Mouse (Mus musculus) embryonic facial prominence, embryonic 12.5 days (tissue): Measurements from ENCODE around the gene Uhmk1. TPM values are rescaled to one million over a fixed set of nuclear protein-coding genes. Genes with fewer than 3 reads are reported as not detected.
"Not testable (repeated sequence)": the region's sequence is repeated elsewhere in the genome, so short reads cannot be mapped to it uniquely, and the experiment has no call there.

Experiments
- ATAC-seq: fragments of 200-750 bp; cut with Nextera tagmentation; 2 replicates; pipeline ENCODE4 v1.8.0; 2017; ENCODE audit not compliant: insufficient number of reproducible peaks, insufficient read depth, low FRiP score, low TSS enrichment
- H3K27ac ChIP-seq: fragments of 300-500 bp; sonication (generic); 2 replicates; pipeline ENCODE4 v1.5.1; 2016; ENCODE audit warnings: mild to moderate bottlenecking
- H3K27me3 ChIP-seq: fragments of 300-500 bp; sonication (generic); 2 replicates; pipeline ENCODE4 v1.6.1; 2016; ENCODE audit warnings: mild to moderate bottlenecking, moderate library complexity
- H3K36me3 ChIP-seq: fragments of 300-500 bp; sonication (generic); 2 replicates; pipeline ENCODE4 v1.6.1; 2016; ENCODE audit warnings: mild to moderate bottlenecking
- H3K4me1 ChIP-seq: fragments of 300-500 bp; sonication (generic); 2 replicates; pipeline ENCODE4 v1.6.1; 2016
- H3K4me2 ChIP-seq: fragments of 300-500 bp; sonication (generic); replicated peaks from 2 replicates; pipeline ENCODE4 v1.6.1; 2016; ENCODE audit warnings: mild to moderate bottlenecking, moderate library complexity
- H3K4me3 ChIP-seq: fragments of 300-500 bp; sonication (generic); 2 replicates; pipeline ENCODE4 v1.5.1; 2016; ENCODE audit warnings: mild to moderate bottlenecking
- H3K9ac ChIP-seq: fragments of 300-500 bp; sonication (generic); 2 replicates; pipeline ENCODE4 v1.6.1; 2016; ENCODE audit warnings: mild to moderate bottlenecking, moderate library complexity
- H3K9me3 ChIP-seq: fragments of 300-500 bp; sonication (generic); 2 replicates; pipeline ENCODE4 v1.6.1; 2016; ENCODE audit warnings: mild to moderate bottlenecking, moderate library complexity
- WGBS: fragments of 180-500 bp; shearing (Covaris S2); methylation state at CpG from one replicate; pipeline ENCODE4 v1.1.7; 2016; 5-methylcytosine and 5-hydroxymethylcytosine counted together
- polyA plus RNA-seq: library from polyadenylated mRNA; unstranded; fragments of >200 nt; fragmentation: Nextera tagmentation; extraction: Ambion mirVana; gene quantifications from 2 replicates; pipeline ENCODE4 v1.2.1, GENCODE M21; 2016

Gene Uhmk1
- 8.8 and 9.7 TPM in 2 replicates for polyA plus RNA-seq

GRCm38 (mm10) chr1:170214757-170215522 lies at the start of gene Uhmk1:
TSS of gene Uhmk1 (minus strand) at chr1:170215397.
- peak; percentile 97 for ATAC-seq
- under 1% methylated on average over 70 of the region's 70 CpGs for WGBS

DNA sequence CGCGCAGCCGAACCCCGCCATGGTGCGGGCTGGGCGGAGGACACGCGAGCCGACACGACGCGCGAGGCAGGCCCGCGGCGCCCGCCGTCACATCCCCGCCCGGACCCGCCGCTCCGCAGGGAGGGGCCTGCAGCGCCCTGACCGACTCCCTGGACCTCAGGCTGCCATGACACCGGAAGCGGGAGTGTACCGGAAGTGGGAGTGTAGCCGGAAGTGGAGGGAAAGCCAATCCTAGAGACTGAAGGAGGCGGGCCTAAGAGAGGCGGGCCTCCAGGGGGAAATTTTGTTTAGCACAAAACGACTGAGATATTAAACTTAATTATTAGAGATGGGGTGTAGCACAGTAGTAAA lies 40.3 kb upstream of the Uhmk1 start:
- peak overlapping the region; percentile 78 for H3K4me2 ChIP-seq
- H3K9me3 ChIP-seq = no peaks in the 10 kb centered on the region
- H3K4me1 ChIP-seq = no peaks in the 10 kb centered on the region
- peak overlapping the region; percentile 82 for H3K9ac ChIP-seq
- H3K27ac ChIP-seq = peak overlapping the region; percentile 63; the same call in 1 of the 2 replicates
- no peaks in the 10 kb centered on the region for H3K36me3 ChIP-seq
- WGBS = 5% methylated on average over 30 of the region's 32 CpGs
- ATAC-seq = peak; percentile 90
- peak overlapping the region; percentile 80 for H3K4me3 ChIP-seq
- H3K27me3 ChIP-seq = no peaks in the 10 kb centered on the region

More at GRCm38 (mm10) chr1:170214757-170215522, at the start of gene Uhmk1:
- peaks cover 8% of the 10 kb centered on the region; the same call in 1 of the 2 replicates for H3K4me1 ChIP-seq
- peak within 1 kb of the TSS; percentile 98 for H3K9ac ChIP-seq
- no peaks in the 10 kb centered on the region for H3K9me3 ChIP-seq
- peak within 1 kb of the TSS; percentile 98 for H3K4me3 ChIP-seq
- H3K4me2 ChIP-seq = peak within 1 kb of the TSS; percentile 73
- peaks cover 19% of the 10 kb centered on the region; the same call in 1 of the 2 replicates for H3K36me3 ChIP-seq
- H3K27me3 ChIP-seq = no peaks in the 10 kb centered on the region
- peak within 1 kb of the TSS; percentile 80 for H3K27ac ChIP-seq

DNA sequence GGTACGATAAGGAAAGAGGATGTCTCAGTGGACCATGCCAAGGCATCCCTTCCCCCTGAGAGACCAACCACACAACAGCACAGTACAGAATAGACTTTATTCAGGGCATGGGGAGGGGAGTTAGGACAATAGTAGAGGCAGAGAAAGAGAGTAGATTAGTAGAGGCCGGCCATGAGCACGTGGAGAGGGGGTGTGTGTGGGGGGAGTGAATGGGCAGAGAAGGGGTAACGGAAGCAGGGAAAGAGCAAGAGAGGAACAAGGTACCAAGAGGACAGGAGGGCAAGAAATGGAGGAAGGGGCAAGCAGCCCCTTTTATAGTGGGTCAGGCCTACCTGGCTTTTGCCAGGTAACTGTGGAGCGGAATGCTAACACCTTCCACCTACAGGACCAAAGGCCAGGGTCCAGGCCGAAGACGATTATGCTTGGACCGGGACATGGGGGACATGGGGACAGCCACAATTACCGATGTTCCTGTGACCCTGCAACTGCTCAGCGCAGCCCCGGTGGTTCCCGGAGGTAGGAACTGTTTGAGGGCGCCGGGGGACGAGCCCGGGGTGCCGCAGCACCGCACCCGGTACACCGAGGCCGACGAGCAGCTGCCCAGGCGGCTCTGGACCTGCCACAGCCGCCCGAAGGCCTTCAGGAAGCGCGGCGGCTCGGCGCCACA lies 39.8 kb upstream of the Uhmk1 start:
- Histone ChIP-seq H3K9ac (peak overlapping the region; percentile 82), H3K4me3 (peak overlapping the region; percentile 80), H3K27ac (peak overlapping the region; percentile 63; the same call in 1 of the 2 replicates), H3K4me2 (peak overlapping the region; percentile 78), H3K9me3 (no peaks in the 10 kb centered on the region), H3K4me1 (no peaks in the 10 kb centered on the region), H3K27me3 (no peaks in the 10 kb centered on the region), H3K36me3 (no peaks in the 10 kb centered on the region)
- WGBS = 26% methylated on average over 30 of the region's 30 CpGs
- ATAC-seq = peak; percentile 41; the same call in 1 of the 2 replicates

GRCm38 (mm10) chr1:170245016-170245415 lies 29.8 kb upstream of the Uhmk1 start:
- Histone ChIP-seq H3K4me2 (no peak overlapping the region), H3K9me3 (no peaks in the 10 kb centered on the region), H3K27me3 (no peaks in the 10 kb centered on the region), H3K4me3 (no peak overlapping the region), H3K27ac (no peak overlapping the region), H3K4me1 (no peaks in the 10 kb centered on the region), H3K9ac (no peak overlapping the region), H3K36me3 (no peaks in the 10 kb centered on the region)
- ATAC-seq = no peak
- WGBS = 75% methylated on average over 3 of the region's 3 CpGs

DNA sequence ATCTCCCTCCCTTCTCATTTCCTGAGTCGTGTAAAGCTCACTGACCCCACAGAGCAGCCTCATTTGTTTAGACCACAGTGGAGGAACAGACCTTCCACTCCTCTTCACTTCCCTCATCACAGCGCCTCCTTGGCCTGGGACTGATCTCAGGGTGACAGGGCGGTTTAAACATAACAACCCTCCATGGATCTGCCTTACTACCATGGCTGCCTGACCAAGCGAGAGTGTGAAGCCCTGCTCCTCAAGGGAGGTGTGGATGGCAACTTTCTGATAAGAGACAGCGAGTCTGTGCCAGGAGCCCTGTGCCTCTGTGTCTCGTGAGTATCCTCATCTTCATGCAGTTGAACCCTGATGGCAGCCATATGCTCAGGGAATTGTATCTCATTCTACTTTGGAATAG lies 17.5 kb upstream of the Uhmk1 start, which contains the start of gene Sh2d1b2:
Sh2d1b2 (plus strand) TSS at position 62 of the 400 bp plus-strand sequence.
- 72% methylated on average over 6 of the region's 6 CpGs for WGBS
- H3K4me3 ChIP-seq, H3K4me2 ChIP-seq, H3K4me1 ChIP-seq, H3K27me3 ChIP-seq, ATAC-seq, H3K27ac ChIP-seq, H3K9me3 ChIP-seq, H3K36me3 ChIP-seq, H3K9ac ChIP-seq: not testable (repeated sequence)

DNA sequence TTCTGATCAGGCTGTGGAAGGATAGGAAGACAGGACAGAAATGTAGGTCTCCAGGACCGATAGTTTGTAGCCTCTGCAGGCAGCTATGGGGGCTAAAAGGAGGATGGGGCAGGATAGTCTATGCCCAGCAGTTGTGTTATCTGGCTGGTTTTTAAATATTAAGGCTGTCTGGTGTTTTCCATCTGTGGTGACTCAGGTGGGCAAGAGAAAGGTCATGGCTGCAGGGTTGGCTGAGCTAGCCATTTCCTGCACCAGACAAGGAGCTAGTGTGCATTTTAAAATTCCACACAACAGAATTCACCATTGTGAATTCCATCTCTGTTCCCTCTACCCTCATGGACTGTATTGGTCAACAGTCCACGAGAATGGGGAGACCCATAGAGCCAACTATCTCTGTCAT lies 8.1 kb upstream of the Uhmk1 start:
- H3K27me3 ChIP-seq = no peaks in the 10 kb centered on the region
- no peaks in the 10 kb centered on the region for H3K36me3 ChIP-seq
- H3K9me3 ChIP-seq = no peaks in the 10 kb centered on the region
- H3K9ac ChIP-seq = no peak overlapping the region
- no peak for ATAC-seq
- WGBS = 67% methylated on average over 2 of the region's 2 CpGs
- no peaks in the 10 kb centered on the region for H3K4me1 ChIP-seq
- no peak overlapping the region for H3K27ac ChIP-seq
- H3K4me2 ChIP-seq = no peak overlapping the region
- H3K4me3 ChIP-seq = no peak overlapping the region

GRCm38 (mm10) chr1:170220351-170220750 lies 5.2 kb upstream of the Uhmk1 start:
- Histone ChIP-seq H3K4me1 (no peaks in the 10 kb centered on the region), H3K4me2 (no peak overlapping the region)
- no peak for ATAC-seq

GRCm38 (mm10) chr1:170218091-170218884 lies 3.1 kb upstream of the Uhmk1 start:
- Histone ChIP-seq H3K9me3 (no peaks in the 10 kb centered on the region), H3K4me3 (no peak overlapping the region), H3K4me1 (peaks cover 8% of the 10 kb centered on the region; the same call in 1 of the 2 replicates), H3K9ac (no peak overlapping the region), H3K4me2 (no peak overlapping the region), H3K27ac (no peak overlapping the region), H3K27me3 (no peaks in the 10 kb centered on the region), H3K36me3 (no peaks in the 10 kb centered on the region)
- no peak for ATAC-seq
- WGBS = 75% methylated on average over 6 of the region's 6 CpGs

More at GRCm38 (mm10) chr1:170220351-170220750, 5.2 kb upstream of the Uhmk1 start:
- no peaks in the 10 kb centered on the region for H3K36me3 ChIP-seq
- no peak overlapping the region for H3K4me3 ChIP-seq
- no peaks in the 10 kb centered on the region for H3K27me3 ChIP-seq
- H3K9me3 ChIP-seq = no peaks in the 10 kb centered on the region
- no peak overlapping the region for H3K27ac ChIP-seq
- H3K9ac ChIP-seq = no peak overlapping the region

- no peak overlapping the region for H3K27ac ChIP-seq
- no peaks in the 10 kb centered on the region for H3K27me3 ChIP-seq
- ATAC-seq = no peak
- H3K36me3 ChIP-seq = peaks cover 16% of the 10 kb centered on the region; the same call in 1 of the 2 replicates
- H3K4me3 ChIP-seq = peak overlapping the region; percentile 98
- no peaks in the 10 kb centered on the region for H3K9me3 ChIP-seq
- peaks cover 8% of the 10 kb centered on the region; the same call in 1 of the 2 replicates for H3K4me1 ChIP-seq
- 83% methylated on average over 3 of the region's 3 CpGs for WGBS
- H3K4me2 ChIP-seq = peak overlapping the region; percentile 73
- H3K9ac ChIP-seq = no peak overlapping the region
Measured at GRCm38 (mm10) chr1:170215590-170215989, 393 bp upstream of the Uhmk1 start.

- Histone ChIP-seq H3K4me3 (peak overlapping the region; percentile 98), H3K9me3 (no peaks in the 10 kb centered on the region), H3K36me3 (peaks cover 22% of the 10 kb centered on the region; the same call in 1 of the 2 replicates), H3K27ac (peak overlapping the region; percentile 80; the same call in 1 of the 2 replicates), H3K4me2 (peak overlapping the region; percentile 73), H3K27me3 (no peaks in the 10 kb centered on the region), H3K9ac (peak overlapping the region; percentile 98), H3K4me1 (peaks cover 8% of the 10 kb centered on the region; the same call in 1 of the 2 replicates)
- no peak for ATAC-seq
- 38% methylated on average over 7 of the region's 7 CpGs for WGBS
Measured at GRCm38 (mm10) chr1:170214383-170214756, 827 bp downstream of the Uhmk1 start.

DNA sequence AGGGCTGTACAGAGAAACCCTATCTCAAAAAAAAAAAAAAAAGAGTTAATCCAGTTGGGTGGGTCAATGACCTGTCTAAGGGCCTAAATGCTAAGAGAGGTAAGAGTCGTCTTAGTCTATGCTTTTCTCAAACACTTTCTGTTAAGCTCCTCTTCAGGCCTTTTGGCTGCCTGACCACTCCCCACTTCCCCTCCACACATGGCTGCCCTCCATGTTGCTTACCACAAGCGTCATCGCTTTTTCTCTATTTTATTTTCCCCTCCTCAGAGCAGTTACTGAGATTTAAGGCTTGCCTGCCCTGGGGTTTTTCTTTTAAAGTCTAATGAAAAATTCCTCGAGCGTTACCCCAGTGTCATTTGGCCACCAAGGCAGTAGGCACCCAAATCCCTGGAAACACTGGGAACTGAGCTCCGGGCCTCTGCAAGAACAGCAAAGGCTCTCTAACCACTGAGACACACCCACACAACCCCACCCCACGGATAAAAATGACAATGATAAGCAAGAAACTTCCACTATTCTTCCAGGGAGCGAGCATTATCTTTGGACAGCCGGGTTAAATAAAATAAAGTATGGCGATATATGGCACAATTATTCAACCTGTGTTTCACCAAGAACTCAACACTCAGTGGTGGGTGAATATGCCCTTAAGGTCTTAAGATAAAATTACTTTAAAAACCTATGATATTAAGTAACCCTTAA lies 1.9 kb downstream of the Uhmk1 start:
- H3K4me2 ChIP-seq = no peak overlapping the region
- 92% methylated on average over 10 of the region's 10 CpGs for WGBS
- no peak for ATAC-seq

More for the DNA sequence above, 1.9 kb downstream of the Uhmk1 start:
- Histone ChIP-seq H3K4me3 (no peak overlapping the region), H3K27me3 (no peaks in the 10 kb centered on the region), H3K36me3 (peaks cover 33% of the 10 kb centered on the region), H3K9me3 (no peaks in the 10 kb centered on the region), H3K4me1 (peaks cover 8% of the 10 kb centered on the region; the same call in 1 of the 2 replicates), H3K27ac (no peak overlapping the region), H3K9ac (no peak overlapping the region)
